Mouse (Mus musculus) CH12.LX (cell line): ENCODE results near the gene Lce1f.
A peak's percentile ranks its signal among the peaks of the same experiment; 100 is the strongest.

Experiments used
- BHLHE40 ChIP-seq: IDR thresholded peaks from 2 replicates; pipeline ENCODE4 v1.6.1; 2011; ENCODE audit warnings: mild to moderate bottlenecking, low read depth, low read length, improper control_type of control experiment
- CTCF ChIP-seq, 2 experiments: IDR thresholded peaks in 1 of 2; conservative IDR thresholded peaks in 1 of 2; 2 replicates each; pipeline ENCODE4 v1.5.1; 2011 to 2012; ENCODE audit warnings: low read depth in 2 of 2, low read length in 2 of 2, improper control_type of control experiment in 1 of 2, inconsistent platforms in 1 of 2, mild to moderate bottlenecking in 1 of 2, moderate library complexity in 1 of 2
- E2F4 ChIP-seq: IDR thresholded peaks from 2 replicates; pipeline ENCODE4 v1.6.1; 2011; ENCODE audit warnings: low read depth, low read length, improper control_type of control experiment; ENCODE audit not compliant: insufficient replicate concordance
- EP300 ChIP-seq: IDR thresholded peaks from 2 replicates; pipeline ENCODE4 v1.6.1; 2011; ENCODE audit warnings: low read length, improper control_type of control experiment
- MAX ChIP-seq: IDR thresholded peaks from 2 replicates; pipeline ENCODE4 v1.6.1; 2011; ENCODE audit warnings: low read length, improper control_type of control experiment
- MYC ChIP-seq: IDR thresholded peaks from 2 replicates; pipeline ENCODE4 v1.6.1; 2011; ENCODE audit warnings: low read depth, mild to moderate bottlenecking, improper control_type of control experiment, low read length
- NELFE ChIP-seq: IDR thresholded peaks from 2 replicates; pipeline ENCODE4 v1.6.1; 2011; ENCODE audit warnings: low read depth, low read length, improper control_type of control experiment
- POLR2A ChIP-seq: IDR thresholded peaks from 2 replicates; pipeline ENCODE4 v1.6.1; 2011; ENCODE audit warnings: low read depth, mild to moderate bottlenecking, improper control_type of control experiment, low read length
- SIN3A ChIP-seq: IDR thresholded peaks from 2 replicates; pipeline ENCODE4 v1.6.1; 2012; ENCODE audit warnings: low read length, improper control_type of control experiment, inconsistent platforms
- ZC3H11A ChIP-seq: IDR thresholded peaks from 2 replicates; pipeline ENCODE4 v1.6.1; 2012; ENCODE audit warnings: low read depth, mild to moderate bottlenecking, inconsistent platforms, low read length, improper control_type of control experiment
- ZKSCAN1 ChIP-seq: IDR thresholded peaks from 2 replicates; pipeline ENCODE4 v1.6.1; 2012; ENCODE audit warnings: low read depth, inconsistent platforms, low read length, improper control_type of control experiment, borderline replicate concordance
- ZMIZ1 ChIP-seq: IDR thresholded peaks from 2 replicates; pipeline ENCODE4 v1.6.1; 2012; ENCODE audit warnings: low read depth, mild to moderate bottlenecking, inconsistent platforms, low read length, improper control_type of control experiment

GRCm38 (mm10) chr3:92715122-92715521, 5.0 kb downstream of the Lce1f start:
- no peak for TF ChIP-seq EP300
- TF ChIP-seq MYC: no peak
- peak in 1 of 2 experiments; percentile 20; a peak in 1 of 4 replicates for TF ChIP-seq CTCF (conservative IDR thresholded peaks at IDR 0.05 in 1 of 2, IDR thresholded peaks at IDR 0.05 in 1 of 2; ENCODE audit: low read depth in 2 of 2, low read length in 2 of 2)
- TF ChIP-seq SIN3A: no peak
- no peak for TF ChIP-seq ZKSCAN1
- TF ChIP-seq ZMIZ1: no peak
- TF ChIP-seq POLR2A: no peak
- no peak for TF ChIP-seq MAX
- no peak for TF ChIP-seq BHLHE40
- TF ChIP-seq NELFE: no peak
- no peak for TF ChIP-seq ZC3H11A
- TF ChIP-seq E2F4: no peak
